Mouse (Mus musculus) testis, adult 2 months (tissue): ENCODE measurements around the gene Prkn. TPM values are rescaled to one million over a fixed set of nuclear protein-coding genes. Genes with fewer than 3 reads are reported as not detected.

Experiments used
- H3K27ac ChIP-seq: fragments of 200-500 bp; 2 replicates; pipeline ENCODE4 v1.5.1; 2012; ENCODE audit warnings: low read depth, low read length; ENCODE audit not compliant: control insufficient read depth, insufficient read depth
- H3K27me3 ChIP-seq: fragments of 200-500 bp; 2 replicates; pipeline ENCODE4 v1.6.1; 2012; ENCODE audit warnings: mild to moderate bottlenecking, low read length, moderate library complexity; ENCODE audit not compliant: control insufficient read depth, insufficient read depth
- H3K36me3 ChIP-seq: fragments of 200-500 bp; 2 replicates; pipeline ENCODE4 v1.6.1; 2012; ENCODE audit warnings: mild to moderate bottlenecking, low read length; ENCODE audit not compliant: control insufficient read depth, insufficient read depth
- H3K4me1 ChIP-seq: fragments of 200-500 bp; 2 replicates; pipeline ENCODE4 v1.6.1; 2012; ENCODE audit warnings: low read length; ENCODE audit not compliant: control insufficient read depth, insufficient read depth
- H3K4me3 ChIP-seq: fragments of 200-500 bp; 2 replicates; pipeline ENCODE4 v1.5.1; 2012; ENCODE audit warnings: low read depth, mild to moderate bottlenecking, low read length, moderate library complexity, mixed read lengths; ENCODE audit not compliant: control insufficient read depth
- CTCF ChIP-seq: fragments of 200-500 bp; IDR thresholded peaks from 2 replicates; pipeline ENCODE4 v1.5.1; 2012; ENCODE audit warnings: low read depth, mild to moderate bottlenecking, inconsistent platforms, low read length, moderate library complexity; ENCODE audit not compliant: control insufficient read depth, insufficient read depth, insufficient replicate concordance
- POLR2A ChIP-seq: fragments of 200-500 bp; IDR thresholded peaks from 2 replicates; pipeline ENCODE4 v1.6.1; 2012; ENCODE audit warnings: low read depth, mild to moderate bottlenecking, inconsistent platforms, low read length, moderate library complexity; ENCODE audit not compliant: control insufficient read depth
- polyA plus RNA-seq: library from polyadenylated mRNA; depleted of rRNA; stranded (reverse); fragments of >200 nt; gene quantifications from 2 replicates; pipeline ENCODE4 v1.2.3, GENCODE M21; 2012

The Prkn gene
- polyA plus RNA-seq, 1 experiment, result 13.2 TPM

DNA sequence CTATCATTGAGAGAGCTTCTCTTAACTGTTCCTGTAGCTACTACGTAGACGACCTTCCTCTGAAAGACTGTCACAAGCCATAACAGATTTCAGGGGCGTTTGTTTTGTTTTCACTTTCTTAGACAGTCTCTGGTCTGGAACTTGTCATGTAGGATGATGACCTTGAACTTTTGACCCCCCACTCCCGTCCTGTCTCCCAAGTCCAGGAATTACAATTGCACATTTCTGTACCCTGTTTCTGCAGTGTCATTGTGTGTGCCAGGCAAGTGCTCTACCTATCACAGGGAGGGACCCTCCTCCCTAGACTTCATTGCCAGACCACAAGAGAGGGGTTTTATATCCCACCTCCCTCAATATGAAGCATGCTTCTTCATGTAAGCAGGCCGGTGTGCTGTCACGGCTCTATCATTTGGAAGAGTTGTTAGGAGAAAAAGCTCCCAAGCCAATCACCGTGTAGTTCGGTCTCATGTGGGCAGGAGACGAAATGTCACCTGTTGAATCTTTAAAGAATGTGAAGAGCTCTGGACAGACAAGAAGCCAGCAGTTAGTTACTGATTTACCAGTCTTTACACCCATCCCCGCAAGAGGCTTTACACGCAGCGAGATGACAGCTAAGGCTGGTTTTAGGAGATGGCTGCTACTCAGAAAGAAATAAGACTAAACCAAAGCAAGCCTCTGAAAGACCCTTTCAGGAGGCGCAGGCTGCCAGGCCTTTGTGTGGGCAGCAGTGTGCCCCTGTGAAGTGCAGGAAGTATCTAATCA is 1027.3 kb downstream of the Prkn start:
- Histone ChIP-seq H3K4me1 (no peaks in the 10 kb centered on the region), H3K36me3 (no peaks in the 10 kb centered on the region), H3K27ac (no peak overlapping the region), H3K27me3 (no peaks in the 10 kb centered on the region), H3K4me3 (no peak overlapping the region)
- no peak for TF ChIP-seq POLR2A
- no peak for TF ChIP-seq CTCF

DNA sequence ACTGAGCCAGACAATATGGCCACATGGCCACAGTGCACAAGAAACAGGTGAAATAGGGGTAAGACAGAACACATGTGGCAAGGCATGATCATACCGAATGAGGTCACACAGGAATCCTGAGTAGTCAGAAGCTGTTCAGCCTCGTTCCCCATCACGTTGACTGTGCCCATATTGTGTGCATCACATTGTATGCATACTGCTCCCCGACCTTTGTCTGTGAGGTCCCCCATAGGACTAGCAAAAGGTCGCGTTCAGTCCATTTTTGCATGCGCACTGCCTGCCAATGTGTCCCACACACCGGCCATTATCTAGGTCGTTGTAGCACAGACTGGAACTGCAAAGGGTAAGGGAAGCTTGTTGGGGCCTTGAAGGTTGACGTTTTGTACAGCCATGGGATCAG is 1030.4 kb downstream of the Prkn start:
- no peak overlapping the region for H3K27ac ChIP-seq
- H3K36me3 ChIP-seq, result no peaks in the 10 kb centered on the region
- no peaks in the 10 kb centered on the region for H3K4me1 ChIP-seq
- H3K27me3 ChIP-seq, result no peaks in the 10 kb centered on the region
- TF ChIP-seq POLR2A (no peak), CTCF (no peak)
- H3K4me3 ChIP-seq, result no peak overlapping the region

DNA sequence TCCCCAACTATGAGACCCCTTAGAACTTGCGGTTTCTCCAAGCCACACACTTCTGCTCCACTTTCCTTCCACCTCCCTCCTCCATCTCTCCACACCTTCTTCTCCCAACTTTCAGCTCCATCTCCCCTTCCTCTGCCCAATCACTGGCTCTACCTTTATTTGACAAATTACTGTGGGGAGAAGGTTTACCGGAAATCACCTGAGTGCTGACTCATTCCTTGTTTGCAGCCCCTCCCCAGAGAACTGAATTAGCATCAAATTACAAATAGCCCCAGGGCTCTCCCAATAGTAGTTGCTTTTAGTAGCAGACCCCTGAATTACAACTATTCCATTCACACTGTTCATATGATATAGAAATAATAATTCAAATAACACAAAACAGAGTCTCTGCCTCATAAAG is 1036.1 kb downstream of the Prkn start:
- Histone ChIP-seq H3K36me3 (no peaks in the 10 kb centered on the region), H3K27me3 (no peaks in the 10 kb centered on the region), H3K4me1 (no peaks in the 10 kb centered on the region), H3K27ac (no peak overlapping the region), H3K4me3 (no peak overlapping the region)
- TF ChIP-seq CTCF (no peak), POLR2A (no peak)

DNA sequence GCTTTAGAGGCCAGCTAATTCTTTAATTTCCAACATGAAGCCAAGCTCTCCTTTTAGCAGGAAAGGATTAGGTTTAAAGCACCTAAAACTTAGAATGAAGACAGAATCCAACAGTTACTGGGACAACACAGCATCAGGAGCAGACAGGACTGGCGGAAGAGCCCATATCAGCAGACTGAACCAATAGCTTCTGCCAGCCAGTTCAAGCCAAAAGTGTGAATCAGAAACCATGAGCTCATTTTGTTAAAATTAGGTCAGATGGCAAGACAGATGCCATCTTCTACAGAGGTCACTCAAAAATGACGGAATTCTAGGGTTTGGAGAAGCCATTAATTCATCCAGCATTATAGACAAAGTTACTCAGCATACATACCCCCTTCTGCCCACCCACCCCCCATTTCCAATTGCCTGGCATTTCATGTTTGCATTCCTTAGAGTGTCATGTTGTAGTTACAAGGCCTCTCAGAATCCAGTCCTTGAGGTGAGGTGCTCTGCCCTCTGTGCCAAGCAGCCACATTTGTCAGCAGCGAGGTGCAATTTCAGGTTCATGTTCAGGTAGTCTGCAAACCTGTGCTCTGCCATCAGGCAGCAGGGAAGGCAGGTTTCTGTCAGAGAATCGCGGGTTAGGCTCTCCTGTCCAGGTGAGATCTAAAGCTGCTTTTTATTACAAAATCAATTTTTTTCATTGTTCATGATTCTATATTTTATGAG is 1041.1 kb downstream of the Prkn start:
- H3K4me3 ChIP-seq, result no peak overlapping the region
- no peaks in the 10 kb centered on the region for H3K4me1 ChIP-seq
- H3K36me3 ChIP-seq, result no peaks in the 10 kb centered on the region
- TF ChIP-seq CTCF (no peak), POLR2A (no peak)
- no peak overlapping the region for H3K27ac ChIP-seq
- no peaks in the 10 kb centered on the region for H3K27me3 ChIP-seq

DNA sequence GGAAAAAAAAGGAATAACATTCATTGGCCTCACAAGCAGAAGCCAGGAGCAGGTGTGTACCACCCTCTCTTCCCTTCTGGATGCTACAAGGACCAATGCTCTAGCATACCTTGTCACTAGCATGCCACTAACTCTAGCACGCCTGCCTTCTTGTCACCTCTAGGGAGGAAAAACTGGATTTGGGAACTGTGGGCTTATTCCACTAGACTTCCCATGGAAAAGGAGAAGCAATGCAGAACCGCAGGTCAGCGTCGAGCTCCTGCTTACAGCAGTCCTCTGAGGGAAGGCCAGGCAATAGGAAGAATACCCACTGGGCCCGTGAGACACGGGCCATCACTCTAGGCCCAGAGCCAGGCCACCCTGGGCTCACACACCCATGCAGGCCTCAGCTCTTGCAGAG is 1045.4 kb downstream of the Prkn start:
- Histone ChIP-seq H3K4me1 (no peaks in the 10 kb centered on the region), H3K27me3 (no peaks in the 10 kb centered on the region), H3K36me3 (no peaks in the 10 kb centered on the region), H3K27ac (no peak overlapping the region), H3K4me3 (no peak overlapping the region)
- no peak for TF ChIP-seq POLR2A
- no peak for TF ChIP-seq CTCF

DNA sequence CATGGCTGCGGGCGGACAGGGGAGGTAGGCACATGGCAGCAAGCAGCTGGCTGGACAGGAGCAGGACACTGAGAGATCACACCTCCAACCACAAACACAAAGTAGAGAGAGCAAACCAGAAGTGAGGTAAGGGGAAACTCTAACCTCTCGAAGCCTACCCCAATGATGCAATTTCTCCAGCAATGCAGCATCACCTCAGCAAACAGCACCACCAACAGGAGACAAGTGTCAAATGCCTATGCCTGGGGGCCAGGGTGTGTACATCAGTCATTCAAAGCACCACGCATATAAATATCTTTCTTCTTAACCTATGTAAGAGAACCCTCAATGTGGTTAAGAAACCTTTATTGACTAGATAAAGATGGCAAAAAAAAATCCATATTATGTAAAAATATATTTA is 1046.8 kb downstream of the Prkn start:
- no peak for TF ChIP-seq POLR2A
- no peak for TF ChIP-seq CTCF
- H3K4me3 ChIP-seq, result no peak overlapping the region
- H3K27ac ChIP-seq, result no peak overlapping the region
- no peaks in the 10 kb centered on the region for H3K36me3 ChIP-seq
- H3K27me3 ChIP-seq, result no peaks in the 10 kb centered on the region
- H3K4me1 ChIP-seq, result no peaks in the 10 kb centered on the region

DNA sequence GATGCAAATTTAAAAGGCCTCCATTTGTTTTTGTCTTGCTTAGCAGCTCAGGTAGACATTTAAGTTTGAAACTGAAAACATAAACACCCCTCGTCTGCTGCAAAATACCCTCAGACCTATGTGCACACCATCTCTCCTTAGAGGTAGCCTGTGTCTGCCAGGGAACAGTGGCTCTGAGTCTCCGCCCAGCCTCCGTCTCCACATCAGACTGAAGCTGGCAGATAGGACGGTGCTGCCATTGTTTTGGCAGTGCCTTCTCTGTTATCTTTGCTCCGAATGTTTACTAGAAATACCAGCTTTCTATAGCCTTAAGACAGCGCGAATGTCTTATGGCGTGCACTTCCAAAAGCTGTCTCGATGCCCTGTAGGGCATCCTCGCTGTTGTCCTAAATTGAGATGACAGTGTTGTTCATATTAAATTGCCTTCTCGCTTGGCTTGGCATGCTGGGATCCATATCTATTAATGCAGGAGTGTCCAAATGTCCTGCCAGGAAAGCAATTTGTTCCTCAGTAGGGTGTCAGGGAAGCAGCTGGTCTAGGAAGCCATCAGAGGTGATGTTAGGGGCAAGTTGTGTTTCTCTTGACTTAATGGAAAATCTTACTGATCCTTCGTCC is 1047.5 kb downstream of the Prkn start:
- H3K4me1 ChIP-seq, result no peaks in the 10 kb centered on the region
- TF ChIP-seq POLR2A (no peak), CTCF (no peak)
- H3K27ac ChIP-seq, result no peak overlapping the region
- no peaks in the 10 kb centered on the region for H3K27me3 ChIP-seq
- H3K36me3 ChIP-seq, result no peaks in the 10 kb centered on the region
- H3K4me3 ChIP-seq, result no peak overlapping the region
